Mouse (Mus musculus) midbrain, postnatal 0 days (tissue): ENCODE data around the gene Etv4. TPM values are rescaled to one million over a fixed set of nuclear protein-coding genes. Genes with fewer than 3 reads are reported as not detected.

ENCODE experiments used
- ATAC-seq: fragments of 200-750 bp; cut with Nextera tagmentation; 2 replicates; pipeline ENCODE4 v1.8.0; 2017; ENCODE audit warnings: moderate number of reproducible peaks, mild to moderate bottlenecking, moderate TSS enrichment, moderate library complexity; ENCODE audit not compliant: low FRiP score
- DNase-seq: peaks from one replicate; pipeline ENCODE4 v3.0.0-alpha.2; 2015; ENCODE audit warnings: low spot score
- H3K27ac ChIP-seq: fragments of 300-500 bp; sonication (generic); 2 replicates; pipeline ENCODE4 v1.5.1; 2014; ENCODE audit warnings: low read depth, mild to moderate bottlenecking, low read length, mixed read lengths
- H3K27me3 ChIP-seq: fragments of 300-500 bp; sonication (generic); 2 replicates; pipeline ENCODE4 v1.6.1; 2014; ENCODE audit warnings: low read length, control low read depth, mixed read lengths; ENCODE audit not compliant: insufficient read depth
- H3K36me3 ChIP-seq: fragments of 300-500 bp; sonication (generic); 2 replicates; pipeline ENCODE4 v1.6.1; 2014; ENCODE audit warnings: low read length, control low read depth, mixed read lengths; ENCODE audit not compliant: insufficient read depth
- H3K4me1 ChIP-seq: fragments of 300-500 bp; sonication (generic); 2 replicates; pipeline ENCODE4 v1.6.1; 2014; ENCODE audit warnings: mild to moderate bottlenecking, control low read depth, antibody characterized with exemption, low read length, mixed read lengths; ENCODE audit not compliant: insufficient read depth
- H3K4me2 ChIP-seq: fragments of 300-500 bp; sonication (generic); 2 replicates; pipeline ENCODE4 v1.6.1; 2014; ENCODE audit warnings: low read depth, mild to moderate bottlenecking, low read length, mixed read lengths; ENCODE audit not compliant: poor library complexity, severe bottlenecking
- H3K4me3 ChIP-seq: fragments of 300-500 bp; sonication (generic); 2 replicates; pipeline ENCODE4 v1.5.1; 2014; ENCODE audit warnings: low read depth, mild to moderate bottlenecking, low read length, moderate library complexity
- H3K9ac ChIP-seq: fragments of 300-500 bp; sonication (generic); replicated peaks from 2 replicates; pipeline ENCODE4 v1.6.1; 2014; ENCODE audit warnings: mild to moderate bottlenecking, low read length, moderate library complexity, mixed read lengths; ENCODE audit not compliant: poor library complexity, severe bottlenecking
- H3K9me3 ChIP-seq: fragments of 300-500 bp; sonication (generic); 2 replicates; pipeline ENCODE4 v1.6.1; 2016; ENCODE audit warnings: low read length, control low read depth
- CTCF ChIP-seq: IDR thresholded peaks from 2 replicates; pipeline ENCODE4 v1.5.1; 2016; ENCODE audit warnings: antibody characterized with exemption, mild to moderate bottlenecking
- WGBS: fragments of 180-500 bp; shearing (Covaris S2); extraction: QIAGEN DNeasy Blood & Tissue Kit; methylation state at CpG from one replicate; pipeline ENCODE4 v1.1.7; 2014; 5-methylcytosine and 5-hydroxymethylcytosine counted together
- polyA plus RNA-seq: library from polyadenylated mRNA; unstranded; fragments of >200 nt; fragmentation: Nextera tagmentation; extraction: Ambion mirVana; gene quantifications from 2 replicates; pipeline ENCODE4 v1.2.1, GENCODE M21; 2015
- total RNA-seq: library from RNA; depleted of rRNA; stranded (reverse); fragments of >200 nt; gene quantifications from 2 replicates; pipeline ENCODE4 v1.2.3, GENCODE M21; 2014

Etv4 gene
- total and polyA plus RNA-seq, 2 experiments from 2014 or later, result 18.4 to 30.4 TPM

- no peaks in the 10 kb centered on the region for H3K9me3 ChIP-seq
- no peaks in the 10 kb centered on the region for H3K27me3 ChIP-seq
- DNase-seq, result peak; percentile 80
- H3K9ac ChIP-seq, result no peak overlapping the region
- no peak overlapping the region for H3K4me3 ChIP-seq
- no peak overlapping the region for H3K4me2 ChIP-seq
- no peak for TF ChIP-seq CTCF
- peaks cover 51% of the 10 kb centered on the region for H3K36me3 ChIP-seq
- WGBS, result 55% methylated on average over 5 of the region's 5 CpGs
- ATAC-seq, result no peak
- no peak overlapping the region for H3K27ac ChIP-seq
- no peaks in the 10 kb centered on the region for H3K4me1 ChIP-seq
These were observed 26.7 kb downstream of the Etv4 start for GRCm38 (mm10) chr11:101758431-101758830.

- peaks cover 61% of the 10 kb centered on the region for H3K36me3 ChIP-seq
- 92% methylated on average over 8 of the region's 8 CpGs for WGBS
These were observed 27.8 kb downstream of the Etv4 start for GRCm38 (mm10) chr11:101757366-101757765.

GRCm38 (mm10) chr11:101756616-101757015, 28.6 kb downstream of the Etv4 start:
- DNase-seq (peak; percentile 57), ATAC-seq (no peak)
- no peaks in the 10 kb centered on the region for H3K27me3 ChIP-seq
- no peak overlapping the region for H3K27ac ChIP-seq
- WGBS, result 89% methylated on average over 8 of the region's 8 CpGs
- H3K36me3 ChIP-seq, result peaks cover 60% of the 10 kb centered on the region
- H3K9ac ChIP-seq, result no peak overlapping the region
- no peak overlapping the region for H3K4me3 ChIP-seq
- no peak for TF ChIP-seq CTCF
- H3K4me1 ChIP-seq, result no peaks in the 10 kb centered on the region
- H3K9me3 ChIP-seq, result no peaks in the 10 kb centered on the region
- H3K4me2 ChIP-seq, result no peak overlapping the region

More at GRCm38 (mm10) chr11:101757366-101757765, 27.8 kb downstream of the Etv4 start:
- H3K27ac ChIP-seq, result no peak overlapping the region
- H3K9me3 ChIP-seq, result no peaks in the 10 kb centered on the region
- DNase-seq (no peak), ATAC-seq (no peak)
- no peak overlapping the region for H3K4me3 ChIP-seq
- TF ChIP-seq CTCF, result no peak
- no peaks in the 10 kb centered on the region for H3K4me1 ChIP-seq
- no peak overlapping the region for H3K4me2 ChIP-seq
- H3K27me3 ChIP-seq, result no peaks in the 10 kb centered on the region
- no peak overlapping the region for H3K9ac ChIP-seq

- H3K9ac ChIP-seq, result peak overlapping the region; percentile 81; the same call in 1 of the 2 replicates
- H3K4me1 ChIP-seq, result no peaks in the 10 kb centered on the region
- no peak for TF ChIP-seq CTCF
- H3K36me3 ChIP-seq, result peaks cover 29% of the 10 kb centered on the region
- no peaks in the 10 kb centered on the region for H3K27me3 ChIP-seq
- H3K27ac ChIP-seq, result 0 out of 2 replicates have a peak overlapping the region, but pooled peaks have one; percentile 51
- peak overlapping the region; percentile 56 for H3K4me2 ChIP-seq
- DNase-seq (no peak), ATAC-seq (no peak)
- H3K9me3 ChIP-seq, result no peaks in the 10 kb centered on the region
- 40% methylated on average over 9 of the region's 9 CpGs for WGBS
- peak overlapping the region; percentile 72 for H3K4me3 ChIP-seq
These were observed 51.6 kb downstream of the Etv4 start for GRCm38 (mm10) chr11:101733596-101733995.

- peak; percentile 100 for TF ChIP-seq CTCF
- Histone ChIP-seq H3K4me2 (peak within 1 kb of the TSS; percentile 56), H3K36me3 (peaks cover 22% of the 10 kb centered on the region), H3K27ac (peak within 1 kb of the TSS; percentile 51; the same call in 1 of the 2 replicates), H3K9ac (peak within 1 kb of the TSS; percentile 81), H3K9me3 (no peaks in the 10 kb centered on the region), H3K27me3 (no peaks in the 10 kb centered on the region), H3K4me1 (no peaks in the 10 kb centered on the region), H3K4me3 (peak within 1 kb of the TSS; percentile 72)
- peak; percentile 99 for DNase-seq
- peak; percentile 97 for ATAC-seq
- WGBS, result under 1% methylated on average over 51 of the region's 51 CpGs
These were observed 52.4 kb downstream of the Etv4 start, which contains the start of gene Dhx8 for GRCm38 (mm10) chr11:101732518-101733440. Gene Dhx8 (plus strand): TSS chr11:101732919.

GRCm38 (mm10) chr11:101729308-101729707, 55.9 kb downstream of the Etv4 start:
- Histone ChIP-seq H3K4me3 (no peak overlapping the region), H3K27me3 (no peaks in the 10 kb centered on the region), H3K27ac (no peak overlapping the region), H3K4me1 (no peaks in the 10 kb centered on the region), H3K4me2 (no peak overlapping the region), H3K36me3 (no peaks in the 10 kb centered on the region), H3K9ac (no peak overlapping the region), H3K9me3 (no peaks in the 10 kb centered on the region)
- 66% methylated on average over 3 of the region's 3 CpGs for WGBS
- no peak for DNase-seq
- ATAC-seq, result no peak
- no peak for TF ChIP-seq CTCF
